Mouse (Mus musculus): ENCODE data around the gene Tmem52.

The Tmem52 gene

GRCm38 (mm10) chr4:155505671-155506295 is 36.9 kb downstream of the Tmem52 start:
- peak; percentile 57 for DNase-seq (ENCODE audit: low read depth, low spot score)

- DNase-seq (ENCODE audit: low read depth, low spot score): no peak
Measured at GRCm38 (mm10) chr4:155508614-155509013, 39.7 kb downstream of the Tmem52 start.

GRCm38 (mm10) chr4:155510981-155511380 is 42.1 kb downstream of the Tmem52 start:
- DNase-seq (ENCODE audit: low read depth, low spot score): no peak

GRCm38 (mm10) chr4:155514810-155515209 is 45.9 kb downstream of the Tmem52 start:
- DNase-seq (ENCODE audit: low read depth, low spot score): no peak

- no peak for DNase-seq (ENCODE audit: low read depth, low spot score)
Measured at GRCm38 (mm10) chr4:155517948-155518517, 49.1 kb downstream of the Tmem52 start.

Data from R1 (cell line).